In the genomic region with DNA sequence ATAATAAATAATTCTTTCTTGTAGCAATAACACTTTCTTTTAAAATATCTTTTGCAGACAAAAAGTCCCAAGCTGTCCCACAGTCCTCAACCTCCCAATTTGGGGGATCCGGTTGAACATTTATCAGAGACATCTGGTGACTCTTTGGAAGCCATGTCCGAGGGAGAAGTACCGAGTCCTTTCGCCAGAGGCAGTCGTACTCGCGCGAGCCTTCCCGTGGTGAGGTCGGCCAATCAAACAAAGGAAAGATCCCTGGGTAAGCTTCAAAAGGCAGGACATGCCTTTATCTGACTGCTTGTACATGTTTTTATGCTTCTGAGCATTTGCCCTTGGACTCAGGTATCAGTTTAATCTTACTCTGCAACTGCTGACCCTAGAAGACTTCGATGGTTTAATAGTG, we compare ENCODE assay signal across 24 mouse cellular contexts.
"Had no signal": no experiment of that assay in that cellular context is flagged by ENCODE, and none has a peak within 500 bp of the region (broad histone marks: within the 10 kb centered on the region; RNA-seq: fewer than 3 reads in every experiment).

No protein-coding gene starts in this region.

- H3K27me3 ChIP-seq: heart, embryonic 12.5 days; hindbrain, embryonic 13.5 days; hindbrain, embryonic 15.5 days; kidney, embryonic 15.5 days; limb, embryonic 13.5 days; limb, embryonic 15.5 days; liver, embryonic 12.5 days had no signal

- H3K27ac ChIP-seq: heart, embryonic 10.5 days; hindbrain, embryonic 13.5 days; hindbrain, embryonic 15.5 days; hindbrain, postnatal 0 days; kidney, embryonic 15.5 days; kidney, postnatal 0 days; limb, embryonic 13.5 days; limb, embryonic 15.5 days; liver, embryonic 12.5 days; liver, embryonic 14.5 days had no signal

- H3K9me3 ChIP-seq: heart, embryonic 10.5 days; heart, embryonic 12.5 days; hindbrain, embryonic 13.5 days; hindbrain, embryonic 15.5 days; kidney, embryonic 15.5 days; limb, embryonic 13.5 days; limb, embryonic 15.5 days; liver, embryonic 12.5 days had no signal

- H3K4me2 ChIP-seq: heart, embryonic 12.5 days; hindbrain, embryonic 13.5 days; hindbrain, embryonic 15.5 days; kidney, embryonic 15.5 days; limb, embryonic 13.5 days; limb, embryonic 15.5 days; liver, embryonic 12.5 days had no signal

- H3K36me3 ChIP-seq: heart, embryonic 10.5 days; hindbrain, embryonic 13.5 days; hindbrain, embryonic 15.5 days; limb, embryonic 13.5 days; limb, embryonic 15.5 days; liver, embryonic 12.5 days had no signal

- ATAC-seq: hindbrain, postnatal 0 days; intestine, embryonic 16.5 days; liver, embryonic 12.5 days had no signal

- H3K9ac ChIP-seq: heart, embryonic 12.5 days; hindbrain, embryonic 13.5 days; hindbrain, embryonic 15.5 days; kidney, embryonic 15.5 days; limb, embryonic 13.5 days; limb, embryonic 15.5 days; liver, embryonic 12.5 days; liver, embryonic 14.5 days had no signal

- H3K4me1 ChIP-seq: hindbrain, embryonic 13.5 days; hindbrain, embryonic 15.5 days; liver, embryonic 12.5 days had no signal

- DNase-seq: gastrocnemius, postnatal 14 days; gastrocnemius, postnatal 36 days; heart, adult 18-20 months; heart, postnatal 10 days; kidney, adult 11 months; kidney, adult 2 months; kidney, adult 9 months; kidney, postnatal 14 days; kidney, postnatal 36 days; layer of hippocampus, adult 9-11 months; layer of hippocampus, postnatal 36 days; left cerebral cortex, postnatal 4 days had no signal

- H3K4me3 ChIP-seq: heart, embryonic 10.5 days; heart, embryonic 12.5 days; hindbrain, embryonic 13.5 days; hindbrain, embryonic 15.5 days; kidney, embryonic 15.5 days; limb, embryonic 13.5 days; limb, embryonic 15.5 days; liver, embryonic 12.5 days had no signal
